Comparison of ENCODE assay signal across 15 mouse cellular contexts in the genomic region with DNA sequence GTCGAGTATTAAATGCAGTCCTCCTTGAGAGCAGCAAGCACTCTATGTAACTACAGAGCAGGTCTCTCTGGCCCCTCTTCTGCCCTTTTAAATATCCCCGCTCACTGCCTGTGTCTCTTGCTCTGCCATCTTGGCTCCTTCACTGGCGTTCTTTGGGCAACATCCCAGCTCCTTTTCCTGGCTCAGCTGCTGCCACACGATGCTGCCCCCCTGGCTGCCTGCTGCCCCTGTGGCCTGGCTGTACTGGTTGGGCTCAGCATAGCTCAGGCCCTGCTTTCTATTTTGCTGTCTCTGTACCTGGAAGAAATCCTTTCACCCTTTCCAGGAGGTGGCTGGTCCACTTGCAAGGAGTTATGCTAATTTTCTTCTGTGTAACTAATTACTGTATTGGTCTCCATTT. TPM values are rescaled to one million over a fixed set of nuclear protein-coding genes. Genes with fewer than 3 reads are reported as not detected.
DNase-seq lines count a peak whose midpoint lies in the region; TF ChIP-seq lines count a peak whose summit lies in the region.
"Had no signal": no experiment of that assay in that cellular context is flagged by ENCODE, and none has a peak within 500 bp of the region (broad histone marks: within the 10 kb centered on the region; RNA-seq: fewer than 3 reads in every experiment).

No protein-coding gene starts in this region.

- DNase-seq in heart, adult 2 months, result peak in 1 of 2 experiments; percentile 28
- DNase-seq in heart, adult 9 months (ENCODE audit: low spot score in 2 of 2), result no peak
- peak; percentile 84 for DNase-seq in left cerebral cortex, postnatal 4 days
- no peak for DNase-seq in left cerebral cortex, postnatal 14 days (ENCODE audit: low spot score in 2 of 2)
- peak; percentile 87 to 91 for DNase-seq in cerebellum, postnatal 14 days
- DNase-seq in gastrocnemius, postnatal 25 days, result peak; percentile 82
- DNase-seq in kidney, postnatal 14 days, result no peak
- DNase-seq: kidney, adult 18-20 months; right cerebral cortex, postnatal 25 days had no signal

- no peak for TF ChIP-seq EP300 in heart, adult 2 months (IDR thresholded peaks at IDR 0.05; ENCODE audit: insufficient read depth, low read depth, low read length)

- H3K4me3 ChIP-seq in heart, adult 2 months, result no peak overlapping the region

- no peak for TF ChIP-seq POLR2A in heart, adult 2 months (IDR thresholded peaks at IDR 0.05; ENCODE audit: insufficient read depth, low read depth, low read length)

- TF ChIP-seq CTCF in heart, adult 2 months (IDR thresholded peaks at IDR 0.05), result peak; percentile 60

- H3K27me3 ChIP-seq in heart, adult 2 months (ENCODE audit: control insufficient read depth, insufficient read depth, low read length), result no peaks in the 10 kb centered on the region

- no peak overlapping the region for H3K9ac ChIP-seq in heart, adult 2 months (ENCODE audit: low read depth, low read length)

- H3K27ac ChIP-seq in heart, adult 2 months, result no peak overlapping the region
- H3K27ac ChIP-seq: stomach, postnatal 0 days had no signal

- no peaks in the 10 kb centered on the region for H3K4me1 ChIP-seq in heart, adult 2 months (ENCODE audit: control insufficient read depth, insufficient read depth, low read length)

- no peaks in the 10 kb centered on the region for H3K79me2 ChIP-seq in heart, adult 2 months (replicated peaks; ENCODE audit: control insufficient read depth, insufficient read depth, low read length)

- H3K36me3 ChIP-seq in heart, adult 2 months (ENCODE audit: control insufficient read depth, insufficient read depth, low read length), result no peaks in the 10 kb centered on the region

- intact Hi-C loops in heart, adult 2 months (cut with DNase I), result no loop called here
- intact Hi-C loops in left cerebral cortex, postnatal 4 days (cut with DNase I), result no loop called here
- intact Hi-C loops in left cerebral cortex, postnatal 14 days (cut with DNase I), result no loop called here

- 57% methylated on average over 4 of the region's 4 CpGs for WGBS in heart, adult 2 months

RNA-seq across cellular contexts. Expression of a gene that starts 41.8 kb away (rescaled TPM):
- 1 to 10 TPM in 1 of 2 experiments, under 1 TPM in 1; 0.61 to 1.3 TPM for total RNA-seq in heart, adult 2 months (2021)
- 0.82 and 1.1 TPM in 2 replicates for polyA plus RNA-seq in heart, adult 2 months (2012; rRNA removed)
- total RNA-seq in left cerebral cortex, postnatal 4 days (2021), result 100 to 1,000 TPM; 797 to 798 TPM
- total RNA-seq in left cerebral cortex, postnatal 14 days (2021), result 100 to 1,000 TPM; 102 to 111 TPM
- 1 to 10 TPM; 1.0 to 2.0 TPM for total RNA-seq in gastrocnemius, postnatal 25 days (2021)
- total RNA-seq: granulocyte monocyte progenitor cell, adult 5-6 weeks; hematopoietic stem cell, adult 5-6 weeks; megakaryocyte progenitor cell, adult 5-6 weeks; neutrophil, adult 5-6 weeks had no signal
- polyA plus RNA-seq: CD4-positive, CD25-positive, alpha-beta regulatory T cell, adult 4 months had no signal

Comparison
In these comparisons a context has a peak if more than half of its experiments do, and no peak if none do; other contexts are left out.
1. DNase-seq: peak in left cerebral cortex, postnatal 4 days (single experiment), cerebellum, postnatal 14 days (2 of 2) and gastrocnemius, postnatal 25 days (single experiment); none in heart, adult 9 months (0 of 2), left cerebral cortex, postnatal 14 days (0 of 2) and kidney, postnatal 14 days (single experiment).
2. RNA of a gene that starts 41.8 kb away (total RNA-seq): 797 to 798 TPM in left cerebral cortex, postnatal 4 days and 102 to 111 TPM in left cerebral cortex, postnatal 14 days; 1.0 to 2.0 TPM in gastrocnemius, postnatal 25 days and 0.61 to 1.3 TPM in heart, adult 2 months; every median in the first group is over 10 times any median in the second.